Mouse (Mus musculus) kidney, embryonic 14.5 days (tissue): ENCODE results near the gene Tmem131. TPM values are rescaled to one million over a fixed set of nuclear protein-coding genes. Genes with fewer than 3 reads are reported as not detected.
A peak's percentile ranks its signal among the peaks of the same experiment; 100 is the strongest.

Experiments used
- ATAC-seq: fragments of 200-750 bp; cut with Nextera tagmentation; 2 replicates; pipeline ENCODE4 v1.8.0; 2017; ENCODE audit warnings: moderate number of reproducible peaks, mild to moderate bottlenecking, moderate TSS enrichment, moderate library complexity; ENCODE audit not compliant: low FRiP score, low TSS enrichment
- H3K27ac ChIP-seq: fragments of 300-500 bp; sonication (generic); 2 replicates; pipeline ENCODE4 v1.5.1; 2014; ENCODE audit warnings: low read depth, mild to moderate bottlenecking, low read length, moderate library complexity, mixed read lengths
- H3K27me3 ChIP-seq: fragments of 300-500 bp; sonication (generic); 2 replicates; pipeline ENCODE4 v1.6.1; 2014; ENCODE audit warnings: mild to moderate bottlenecking, low read length; ENCODE audit not compliant: control insufficient read depth, insufficient read depth
- H3K36me3 ChIP-seq: fragments of 300-500 bp; sonication (generic); 2 replicates; pipeline ENCODE4 v1.6.1; 2014; ENCODE audit warnings: low read length, mixed read lengths; ENCODE audit not compliant: control insufficient read depth, insufficient read depth
- H3K4me1 ChIP-seq: fragments of 300-500 bp; sonication (generic); 2 replicates; pipeline ENCODE4 v1.6.1; 2014; ENCODE audit warnings: low read length, mixed read lengths; ENCODE audit not compliant: control insufficient read depth, insufficient read depth
- H3K4me2 ChIP-seq: fragments of 300-500 bp; sonication (generic); replicated peaks from 2 replicates; pipeline ENCODE4 v1.6.1; 2014; ENCODE audit warnings: low read depth, mild to moderate bottlenecking, low read length
- H3K4me3 ChIP-seq: fragments of 300-500 bp; sonication (generic); 2 replicates; pipeline ENCODE4 v1.5.1; 2014; ENCODE audit warnings: mild to moderate bottlenecking, low read length
- H3K9ac ChIP-seq: fragments of 300-500 bp; sonication (generic); 2 replicates; pipeline ENCODE4 v1.6.1; 2014; ENCODE audit warnings: low read depth, mild to moderate bottlenecking, low read length, moderate library complexity
- H3K9me3 ChIP-seq: fragments of 300-500 bp; sonication (generic); 2 replicates; pipeline ENCODE4 v1.6.1; 2016; ENCODE audit warnings: low read length; ENCODE audit not compliant: control insufficient read depth
- WGBS: fragments of 180-500 bp; shearing (Covaris S2); extraction: QIAGEN DNeasy Blood & Tissue Kit; methylation state at CpG from one replicate; pipeline ENCODE4 v1.1.7; 2014; 5-methylcytosine and 5-hydroxymethylcytosine counted together
- polyA plus RNA-seq: library from polyadenylated mRNA; unstranded; fragments of >200 nt; fragmentation: Nextera tagmentation; extraction: Ambion mirVana; gene quantifications from 2 replicates; pipeline ENCODE4 v1.2.1, GENCODE M21; 2014

Gene Tmem131
- polyA plus RNA-seq, 1 experiment from 2014 or later = 22.1 TPM

- no peak for ATAC-seq
- no peaks in the 10 kb centered on the region for H3K27me3 ChIP-seq
- WGBS = 85% methylated on average over 2 of the region's 2 CpGs
Observed at GRCm38 (mm10) chr1:36924853-36925252, 18.6 kb downstream of the Tmem131 start.

GRCm38 (mm10) chr1:36923911-36924310, 19.6 kb downstream of the Tmem131 start:
- H3K9me3 ChIP-seq = no peaks in the 10 kb centered on the region
- no peak overlapping the region for H3K9ac ChIP-seq
- H3K4me3 ChIP-seq = no peak overlapping the region
- peaks cover 33% of the 10 kb centered on the region for H3K4me1 ChIP-seq
- ATAC-seq = no peak
- H3K4me2 ChIP-seq = no peak overlapping the region
- no peak overlapping the region for H3K27ac ChIP-seq
- H3K27me3 ChIP-seq = no peaks in the 10 kb centered on the region
- no peaks in the 10 kb centered on the region; the same call in 1 of the 2 replicates for H3K36me3 ChIP-seq

More at GRCm38 (mm10) chr1:36924853-36925252, 18.6 kb downstream of the Tmem131 start:
- H3K27ac ChIP-seq = no peak overlapping the region
- no peaks in the 10 kb centered on the region; the same call in 1 of the 2 replicates for H3K36me3 ChIP-seq
- H3K4me1 ChIP-seq = peaks cover 32% of the 10 kb centered on the region
- H3K9ac ChIP-seq = no peak overlapping the region
- H3K9me3 ChIP-seq = no peaks in the 10 kb centered on the region
- no peak overlapping the region for H3K4me3 ChIP-seq
- no peak overlapping the region for H3K4me2 ChIP-seq

DNA sequence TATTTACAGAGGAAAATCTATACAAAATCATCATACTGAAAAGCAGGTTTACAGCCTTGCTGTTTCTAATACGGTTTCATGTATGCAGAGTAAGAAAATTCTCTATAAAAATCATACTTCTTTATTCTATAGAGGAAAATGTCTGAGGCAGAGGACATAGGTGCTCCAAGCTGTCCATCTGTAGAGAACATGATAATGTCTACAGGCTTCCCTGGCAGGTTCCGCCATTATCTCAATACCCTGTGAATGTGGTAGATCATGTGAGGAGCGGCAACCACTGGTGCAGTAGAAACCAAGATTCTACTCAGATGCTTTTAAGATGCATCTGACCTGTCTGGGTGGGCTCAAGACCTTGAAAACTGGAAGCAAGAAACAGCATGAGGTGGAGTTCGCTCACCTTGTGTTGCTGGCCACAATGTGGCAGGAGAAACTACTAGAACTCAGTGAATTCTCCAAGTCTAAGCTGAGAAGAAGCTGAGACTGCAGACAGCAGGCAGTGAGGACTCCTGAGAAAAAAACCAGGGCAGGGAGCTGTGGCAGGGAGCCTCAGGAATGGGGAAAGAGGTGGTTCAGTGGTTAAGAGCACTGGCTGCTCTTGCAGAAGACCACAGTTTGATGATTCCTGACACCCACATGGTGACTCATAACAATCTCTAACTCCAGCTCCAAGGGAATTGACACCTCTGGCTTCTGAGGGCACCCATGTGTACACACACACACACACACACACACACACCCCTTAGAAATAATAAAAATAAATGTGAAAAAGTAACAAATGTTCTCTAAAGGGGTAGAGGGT, 20.6 kb downstream of the Tmem131 start:
- ATAC-seq = no peak
- H3K4me1 ChIP-seq = peaks cover 33% of the 10 kb centered on the region
- H3K4me3 ChIP-seq = no peak overlapping the region
- H3K27me3 ChIP-seq = no peaks in the 10 kb centered on the region
- WGBS = 92% methylated on average over 4 of the region's 4 CpGs
- H3K4me2 ChIP-seq = no peak overlapping the region
- H3K27ac ChIP-seq = no peak overlapping the region
- no peaks in the 10 kb centered on the region; the same call in 1 of the 2 replicates for H3K36me3 ChIP-seq
- no peak overlapping the region for H3K9ac ChIP-seq
- H3K9me3 ChIP-seq = no peaks in the 10 kb centered on the region

- Histone ChIP-seq H3K9ac (no peak overlapping the region), H3K27me3 (no peaks in the 10 kb centered on the region), H3K9me3 (no peaks in the 10 kb centered on the region), H3K36me3 (no peaks in the 10 kb centered on the region; the same call in 1 of the 2 replicates), H3K4me1 (peaks cover 33% of the 10 kb centered on the region), H3K27ac (no peak overlapping the region; the same call in 1 of the 2 replicates), H3K4me2 (no peak overlapping the region), H3K4me3 (no peak overlapping the region)
- 35% methylated on average over 15 of the region's 15 CpGs for WGBS
- ATAC-seq = 0 out of 2 replicates have a peak, but pooled peaks have one; percentile 58
Observed at GRCm38 (mm10) chr1:36921614-36922393, 21.7 kb downstream of the Tmem131 start.

DNA sequence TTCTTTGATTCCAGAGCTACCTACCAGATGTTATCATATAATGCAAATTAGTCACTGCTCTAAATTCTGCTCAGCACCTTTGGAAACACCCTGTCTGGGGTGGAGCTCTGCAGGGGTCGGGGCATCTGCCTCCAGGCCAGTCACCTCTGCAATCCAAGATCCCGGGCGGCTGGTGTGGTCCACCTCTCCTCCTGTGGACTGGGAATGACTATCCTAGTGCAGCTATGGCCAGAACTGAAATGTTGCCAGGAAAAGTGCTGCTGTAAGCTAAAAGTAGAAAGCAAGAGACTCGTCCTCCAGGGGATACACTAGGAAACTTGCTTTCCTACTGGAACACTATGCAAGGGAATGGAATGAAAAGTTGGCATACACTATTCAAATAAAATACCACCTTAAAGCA, 22.7 kb downstream of the Tmem131 start:
- H3K9me3 ChIP-seq = no peaks in the 10 kb centered on the region
- ATAC-seq = no peak
- WGBS = 45% methylated on average over 4 of the region's 4 CpGs
- no peak overlapping the region for H3K4me3 ChIP-seq
- H3K9ac ChIP-seq = no peak overlapping the region
- H3K4me1 ChIP-seq = peaks cover 31% of the 10 kb centered on the region
- no peak overlapping the region for H3K4me2 ChIP-seq
- H3K36me3 ChIP-seq = no peaks in the 10 kb centered on the region; the same call in 1 of the 2 replicates
- no peak overlapping the region; the same call in 1 of the 2 replicates for H3K27ac ChIP-seq
- no peaks in the 10 kb centered on the region for H3K27me3 ChIP-seq

- Histone ChIP-seq H3K27ac (no peak overlapping the region; the same call in 1 of the 2 replicates), H3K9ac (no peak overlapping the region), H3K27me3 (no peaks in the 10 kb centered on the region), H3K4me3 (no peak overlapping the region), H3K4me1 (peaks cover 29% of the 10 kb centered on the region), H3K4me2 (no peak overlapping the region), H3K36me3 (no peaks in the 10 kb centered on the region; the same call in 1 of the 2 replicates), H3K9me3 (no peaks in the 10 kb centered on the region)
- WGBS = 23% methylated on average over 3 of the region's 3 CpGs
- ATAC-seq = peak; percentile 45; the same call in 1 of the 2 replicates
Observed at GRCm38 (mm10) chr1:36920154-36920716, 23.2 kb downstream of the Tmem131 start.

DNA sequence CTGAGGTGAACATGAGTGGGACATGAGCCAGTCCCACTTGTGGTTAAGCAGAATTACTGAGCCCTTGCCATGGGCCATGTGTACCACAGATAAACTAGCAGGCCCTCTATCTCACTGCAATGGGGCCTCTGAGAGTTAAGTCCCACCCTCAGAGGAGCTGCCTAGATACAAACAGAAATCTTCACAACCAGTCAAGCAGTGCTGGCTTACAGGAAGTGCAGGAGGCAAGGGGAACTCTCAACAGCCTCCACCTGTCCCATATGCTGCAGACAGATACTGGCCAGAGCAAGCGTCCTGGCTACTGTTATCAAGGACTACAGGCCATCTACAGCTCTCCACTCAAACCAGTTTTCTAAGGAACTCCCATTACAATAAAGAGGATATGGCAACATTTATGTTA, 23.7 kb downstream of the Tmem131 start:
- Histone ChIP-seq H3K9me3 (no peaks in the 10 kb centered on the region), H3K4me2 (no peak overlapping the region), H3K9ac (no peak overlapping the region), H3K4me1 (peaks cover 29% of the 10 kb centered on the region), H3K27me3 (no peaks in the 10 kb centered on the region), H3K4me3 (no peak overlapping the region), H3K27ac (no peak overlapping the region), H3K36me3 (no peaks in the 10 kb centered on the region; the same call in 1 of the 2 replicates)
- WGBS = 76% methylated on average over 1 of the region's 1 CpGs
- ATAC-seq = no peak

- Histone ChIP-seq H3K27me3 (no peaks in the 10 kb centered on the region), H3K36me3 (no peaks in the 10 kb centered on the region), H3K9ac (no peak overlapping the region), H3K27ac (no peak overlapping the region), H3K4me3 (no peak overlapping the region), H3K4me2 (no peak overlapping the region), H3K9me3 (no peaks in the 10 kb centered on the region), H3K4me1 (peaks cover 24% of the 10 kb centered on the region)
- no peak for ATAC-seq
- 96% methylated on average over 1 of the region's 1 CpGs for WGBS
Observed at GRCm38 (mm10) chr1:36917423-36917822, 26.0 kb downstream of the Tmem131 start.
